Mouse (Mus musculus) lung, embryonic 15.5 days (tissue): ENCODE results near the gene Mfng. TPM values are rescaled to one million over a fixed set of nuclear protein-coding genes. Genes with fewer than 3 reads are reported as not detected.
A peak's percentile ranks its signal among the peaks of the same experiment; 100 is the strongest.

ENCODE experiments used
- ATAC-seq: fragments of 200-750 bp; cut with Nextera tagmentation; 2 replicates; pipeline ENCODE4 v1.8.0; 2017; ENCODE audit warnings: moderate number of reproducible peaks, borderline replicate concordance; ENCODE audit not compliant: low FRiP score, low TSS enrichment; ENCODE audit errors: extremely low read depth
- H3K27ac ChIP-seq: fragments of 300-500 bp; sonication (generic); 2 replicates; pipeline ENCODE4 v1.5.1; 2015; ENCODE audit warnings: moderate library complexity, mild to moderate bottlenecking, inconsistent platforms
- H3K27me3 ChIP-seq: fragments of 300-500 bp; sonication (generic); 2 replicates; pipeline ENCODE4 v1.6.1; 2015; ENCODE audit warnings: inconsistent platforms
- H3K36me3 ChIP-seq: fragments of 300-500 bp; sonication (generic); 2 replicates; pipeline ENCODE4 v1.6.1; 2015; ENCODE audit warnings: inconsistent platforms
- H3K4me1 ChIP-seq: fragments of 300-500 bp; sonication (generic); 2 replicates; pipeline ENCODE4 v1.6.1; 2015; ENCODE audit warnings: inconsistent platforms
- H3K4me2 ChIP-seq: fragments of 300-500 bp; sonication (generic); 2 replicates; pipeline ENCODE4 v1.6.1; 2015; ENCODE audit warnings: inconsistent platforms, mild to moderate bottlenecking, moderate library complexity
- H3K4me3 ChIP-seq: fragments of 300-500 bp; sonication (generic); 2 replicates; pipeline ENCODE4 v1.5.1; 2015; ENCODE audit warnings: mild to moderate bottlenecking, inconsistent platforms
- H3K9ac ChIP-seq: fragments of 300-500 bp; sonication (generic); 2 replicates; pipeline ENCODE4 v1.6.1; 2015; ENCODE audit warnings: inconsistent platforms
- H3K9me3 ChIP-seq: fragments of 300-500 bp; sonication (generic); 2 replicates; pipeline ENCODE4 v1.6.1; 2016; ENCODE audit warnings: inconsistent platforms
- WGBS: fragments of 180-500 bp; shearing (Covaris S2); methylation state at CpG from one replicate; pipeline ENCODE4 v1.1.7; 2015; 5-methylcytosine and 5-hydroxymethylcytosine counted together
- polyA plus RNA-seq: library from polyadenylated mRNA; unstranded; fragments of >200 nt; fragmentation: Nextera tagmentation; extraction: Ambion mirVana; gene quantifications from 2 replicates; pipeline ENCODE4 v1.2.1, GENCODE M21; 2015

Mfng gene
- polyA plus RNA-seq, 1 experiment from 2014 or later: 45.0 TPM

- 36% methylated on average over 4 of the region's 4 CpGs for WGBS
- Histone ChIP-seq H3K4me1 (peaks cover 17% of the 10 kb centered on the region), H3K27ac (peak overlapping the region; percentile 46), H3K4me2 (peak overlapping the region; percentile 48), H3K9ac (peak overlapping the region; percentile 16; the same call in 1 of the 2 replicates), H3K36me3 (peaks cover 8% of the 10 kb centered on the region; the same call in 1 of the 2 replicates), H3K4me3 (peak overlapping the region; percentile 40), H3K27me3 (no peaks in the 10 kb centered on the region), H3K9me3 (no peaks in the 10 kb centered on the region)
- 0 out of 2 replicates have a peak, but pooled peaks have one; percentile 42 for ATAC-seq
Observed at GRCm38 (mm10) chr15:78772368-78772763, 909 bp downstream of the Mfng start.

DNA sequence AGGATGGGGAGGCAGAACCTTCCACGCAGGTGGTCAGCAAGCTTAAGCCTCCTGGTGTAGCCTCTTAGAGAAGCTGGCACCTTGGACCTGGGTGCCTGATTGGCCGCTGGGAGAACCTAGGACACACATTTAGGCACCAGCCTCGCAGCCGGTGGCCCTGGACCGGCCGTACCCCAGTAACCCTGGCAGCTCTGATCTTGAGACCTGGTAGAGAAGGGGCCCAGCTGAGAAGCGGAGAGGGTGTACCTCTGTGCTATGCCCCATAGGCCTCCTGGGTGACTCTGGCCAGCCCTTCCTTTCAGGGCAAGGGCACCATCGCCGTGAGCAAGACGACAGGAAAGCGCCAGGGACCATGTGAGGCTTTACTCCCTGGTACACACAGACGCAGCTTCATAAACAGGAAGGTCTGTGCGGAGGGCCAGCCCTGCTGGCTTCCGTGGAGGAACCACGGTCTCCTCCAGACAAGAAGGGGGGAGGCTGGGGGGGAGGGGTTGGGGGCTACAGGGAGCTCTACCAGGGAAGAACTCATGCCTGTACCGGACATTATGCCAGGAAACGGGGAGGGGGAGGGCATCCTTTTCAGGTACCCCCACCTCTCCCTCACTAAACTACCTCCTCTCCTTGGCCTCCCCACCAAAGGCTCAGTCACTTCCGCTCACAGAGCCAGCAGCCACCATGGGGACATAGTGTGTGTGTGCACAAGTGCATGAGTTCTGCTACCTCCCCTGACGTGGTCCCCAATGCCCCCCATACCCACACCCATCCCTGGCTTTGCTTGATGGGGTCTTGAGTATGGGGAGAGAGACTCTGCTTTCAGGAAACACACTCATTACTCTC lies 1.5 kb downstream of the Mfng start:
- Histone ChIP-seq H3K9ac (peak overlapping the region; percentile 24; the same call in 1 of the 2 replicates), H3K4me3 (peak overlapping the region; percentile 40), H3K27ac (peak overlapping the region; percentile 46), H3K4me2 (peak overlapping the region; percentile 49), H3K36me3 (peaks cover 8% of the 10 kb centered on the region; the same call in 1 of the 2 replicates), H3K9me3 (no peaks in the 10 kb centered on the region), H3K27me3 (no peaks in the 10 kb centered on the region), H3K4me1 (peaks cover 17% of the 10 kb centered on the region)
- ATAC-seq: peak; percentile 63
- WGBS: 57% methylated on average over 19 of the region's 19 CpGs

DNA sequence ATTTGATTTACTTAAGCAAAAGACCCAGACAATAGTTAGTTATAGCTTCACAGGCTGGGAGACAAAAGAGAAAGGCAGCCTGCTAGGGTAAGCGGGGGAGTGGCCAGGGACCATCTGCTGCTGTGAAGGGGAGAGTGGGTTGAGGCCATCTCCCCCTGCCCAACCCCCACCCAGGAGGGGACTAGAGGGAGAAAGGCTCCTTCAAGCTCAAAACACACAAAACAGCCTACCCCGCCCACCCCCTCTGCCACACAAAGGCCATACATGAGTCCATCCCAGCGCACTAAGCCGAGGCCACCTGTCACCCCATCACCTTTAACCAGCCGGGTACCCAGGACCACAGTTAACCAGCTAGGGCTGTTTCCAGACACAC lies 2.3 kb downstream of the Mfng start:
- H3K4me2 ChIP-seq: peak overlapping the region; percentile 49
- H3K27me3 ChIP-seq: no peaks in the 10 kb centered on the region
- H3K9ac ChIP-seq: peak overlapping the region; percentile 24; the same call in 1 of the 2 replicates
- no peak for ATAC-seq
- peaks cover 3% of the 10 kb centered on the region; the same call in 1 of the 2 replicates for H3K36me3 ChIP-seq
- H3K27ac ChIP-seq: peak overlapping the region; percentile 46
- peaks cover 17% of the 10 kb centered on the region for H3K4me1 ChIP-seq
- H3K4me3 ChIP-seq: peak overlapping the region; percentile 35
- WGBS: 45% methylated on average over 5 of the region's 5 CpGs
- no peaks in the 10 kb centered on the region for H3K9me3 ChIP-seq

GRCm38 (mm10) chr15:78770234-78770982 lies 2.9 kb downstream of the Mfng start:
- peak overlapping the region; percentile 49 for H3K4me2 ChIP-seq
- H3K9me3 ChIP-seq: no peaks in the 10 kb centered on the region
- no peaks in the 10 kb centered on the region for H3K36me3 ChIP-seq
- no peaks in the 10 kb centered on the region for H3K27me3 ChIP-seq
- 47% methylated on average over 9 of the region's 9 CpGs for WGBS
- H3K27ac ChIP-seq: no peak overlapping the region; the same call in 1 of the 2 replicates
- ATAC-seq: no peak
- H3K4me3 ChIP-seq: peak overlapping the region; percentile 35
- no peak overlapping the region; the same call in 1 of the 2 replicates for H3K9ac ChIP-seq
- H3K4me1 ChIP-seq: peaks cover 17% of the 10 kb centered on the region

DNA sequence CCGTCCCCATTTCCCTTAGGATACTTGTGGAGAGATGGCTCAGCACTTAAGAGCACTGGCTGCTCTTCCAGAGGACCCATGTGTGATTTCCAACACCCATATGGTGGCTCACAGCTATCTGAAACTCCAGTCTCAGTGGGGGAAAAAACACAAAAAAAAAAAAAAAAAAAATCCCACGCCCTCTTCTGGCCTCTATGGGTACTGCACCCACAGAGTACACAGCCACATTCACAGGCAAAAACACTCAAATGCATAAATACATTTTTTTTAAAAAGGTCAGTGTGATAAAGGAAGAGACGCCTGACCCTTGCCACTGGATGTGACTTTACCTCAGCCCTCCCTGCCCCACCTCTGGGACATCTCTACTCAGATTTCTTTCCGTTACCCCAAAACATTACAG lies 4.2 kb downstream of the Mfng start:
- Histone ChIP-seq H3K27me3 (no peaks in the 10 kb centered on the region), H3K9ac (no peak overlapping the region), H3K4me3 (no peak overlapping the region), H3K4me1 (peaks cover 17% of the 10 kb centered on the region), H3K9me3 (no peaks in the 10 kb centered on the region), H3K36me3 (no peaks in the 10 kb centered on the region), H3K27ac (no peak overlapping the region), H3K4me2 (no peak overlapping the region)
- WGBS: 84% methylated on average over 4 of the region's 4 CpGs
- ATAC-seq: no peak

GRCm38 (mm10) chr15:78763704-78764103 lies 9.6 kb downstream of the Mfng start:
- Histone ChIP-seq H3K27ac (no peak overlapping the region), H3K27me3 (no peaks in the 10 kb centered on the region), H3K4me2 (no peak overlapping the region), H3K4me3 (no peak overlapping the region), H3K9ac (no peak overlapping the region), H3K4me1 (no peaks in the 10 kb centered on the region), H3K36me3 (no peaks in the 10 kb centered on the region), H3K9me3 (no peaks in the 10 kb centered on the region)
- WGBS: 77% methylated on average over 5 of the region's 5 CpGs
- ATAC-seq: no peak

DNA sequence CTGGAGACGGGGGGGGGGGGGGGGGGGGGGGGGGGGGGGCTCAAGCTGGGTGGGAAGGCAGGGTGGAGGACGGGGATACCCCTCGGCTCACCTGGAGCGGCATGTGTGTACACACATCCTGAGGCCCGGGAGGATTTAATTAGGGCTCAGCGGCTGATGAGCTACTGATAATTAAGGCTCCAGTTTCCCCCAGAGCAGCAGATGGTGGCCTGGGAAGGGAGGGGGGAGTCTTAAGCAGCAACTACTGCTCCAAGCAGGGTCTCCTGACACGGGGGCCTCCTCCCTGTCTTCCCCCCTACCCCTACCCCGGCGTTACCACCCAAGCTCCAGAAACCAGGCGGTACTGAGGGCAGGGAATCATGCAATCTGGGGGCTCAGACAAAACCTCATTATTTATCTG lies 10.1 kb downstream of the Mfng start:
- Histone ChIP-seq H3K4me1 (no peaks in the 10 kb centered on the region), H3K27ac (no peak overlapping the region), H3K9ac (no peak overlapping the region), H3K4me2 (no peak overlapping the region), H3K4me3 (no peak overlapping the region), H3K36me3 (no peaks in the 10 kb centered on the region), H3K27me3 (no peaks in the 10 kb centered on the region), H3K9me3 (no peaks in the 10 kb centered on the region)
- 39% methylated on average over 9 of the region's 10 CpGs for WGBS
- no peak for ATAC-seq

GRCm38 (mm10) chr15:78761112-78761511 lies 12.2 kb downstream of the Mfng start:
- Histone ChIP-seq H3K4me1 (no peaks in the 10 kb centered on the region), H3K4me2 (no peak overlapping the region), H3K9ac (no peak overlapping the region), H3K9me3 (no peaks in the 10 kb centered on the region), H3K27me3 (no peaks in the 10 kb centered on the region), H3K36me3 (no peaks in the 10 kb centered on the region), H3K4me3 (no peak overlapping the region), H3K27ac (no peak overlapping the region)
- ATAC-seq: no peak
- WGBS: 76% methylated on average over 13 of the region's 13 CpGs

- no peaks in the 10 kb centered on the region for H3K9me3 ChIP-seq
- no peak overlapping the region for H3K27ac ChIP-seq
- no peaks in the 10 kb centered on the region for H3K27me3 ChIP-seq
- H3K36me3 ChIP-seq: no peaks in the 10 kb centered on the region
- no peak overlapping the region for H3K4me2 ChIP-seq
- no peak overlapping the region for H3K4me3 ChIP-seq
- no peak for ATAC-seq
- no peak overlapping the region for H3K9ac ChIP-seq
- 82% methylated on average over 6 of the region's 6 CpGs for WGBS
- no peaks in the 10 kb centered on the region for H3K4me1 ChIP-seq
Observed at GRCm38 (mm10) chr15:78758132-78758531, 15.1 kb downstream of the Mfng start.

- H3K4me2 ChIP-seq: no peak overlapping the region
- no peaks in the 10 kb centered on the region for H3K36me3 ChIP-seq
- H3K27me3 ChIP-seq: no peaks in the 10 kb centered on the region
- H3K4me3 ChIP-seq: no peak overlapping the region
- no peak overlapping the region for H3K27ac ChIP-seq
- no peak for ATAC-seq
- H3K9ac ChIP-seq: no peak overlapping the region
- no peaks in the 10 kb centered on the region for H3K4me1 ChIP-seq
- no peaks in the 10 kb centered on the region for H3K9me3 ChIP-seq
- 61% methylated on average over 12 of the region's 12 CpGs for WGBS
Observed at GRCm38 (mm10) chr15:78755966-78756725, 17.1 kb downstream of the Mfng start.

- no peak overlapping the region for H3K9ac ChIP-seq
- WGBS: 36% methylated on average over 3 of the region's 3 CpGs
- no peaks in the 10 kb centered on the region for H3K4me1 ChIP-seq
- H3K27ac ChIP-seq: no peak overlapping the region
- no peaks in the 10 kb centered on the region for H3K27me3 ChIP-seq
- no peak overlapping the region for H3K4me2 ChIP-seq
- H3K9me3 ChIP-seq: no peaks in the 10 kb centered on the region
- no peak overlapping the region for H3K4me3 ChIP-seq
- H3K36me3 ChIP-seq: no peaks in the 10 kb centered on the region
- ATAC-seq: no peak
Observed at GRCm38 (mm10) chr15:78755226-78755625, 18.0 kb downstream of the Mfng start.
